Mouse (Mus musculus) stomach, embryonic 16.5 days (tissue): Measurements from ENCODE around the gene Mettl7a3. TPM values are rescaled to one million over a fixed set of nuclear protein-coding genes. Genes with fewer than 3 reads are reported as not detected.
"Not testable (repeated sequence)": the region's sequence is repeated elsewhere in the genome, so short reads cannot be mapped to it uniquely, and the experiment has no call there.

Experiments
- ATAC-seq: fragments of 200-750 bp; cut with Nextera tagmentation; 2 replicates; pipeline ENCODE4 v1.8.0; 2017; ENCODE audit warnings: moderate number of reproducible peaks, moderate TSS enrichment; ENCODE audit not compliant: insufficient read depth, low FRiP score
- H3K27ac ChIP-seq: fragments of 300-500 bp; sonication (generic); 2 replicates; pipeline ENCODE4 v1.5.1; 2014; ENCODE audit warnings: low read length
- H3K27me3 ChIP-seq: fragments of 300-500 bp; sonication (generic); 2 replicates; pipeline ENCODE4 v1.6.1; 2014; ENCODE audit warnings: low read length, control low read depth, mixed read lengths; ENCODE audit not compliant: control insufficient read depth, insufficient read depth
- H3K36me3 ChIP-seq: fragments of 300-500 bp; sonication (generic); 2 replicates; pipeline ENCODE4 v1.6.1; 2014; ENCODE audit warnings: low read length; ENCODE audit not compliant: control insufficient read depth, insufficient read depth
- H3K4me1 ChIP-seq: fragments of 300-500 bp; sonication (generic); 2 replicates; pipeline ENCODE4 v1.6.1; 2014; ENCODE audit warnings: low read length, control low read depth, mixed read lengths; ENCODE audit not compliant: control insufficient read depth, insufficient read depth
- H3K4me2 ChIP-seq: fragments of 300-500 bp; sonication (generic); 2 replicates; pipeline ENCODE4 v1.6.1; 2014; ENCODE audit warnings: low read depth, low read length, mixed read lengths
- H3K4me3 ChIP-seq: fragments of 300-500 bp; sonication (generic); replicated peaks from 2 replicates; pipeline ENCODE4 v1.5.1; 2014; ENCODE audit warnings: mild to moderate bottlenecking, low read length
- H3K9ac ChIP-seq: fragments of 300-500 bp; sonication (generic); 2 replicates; pipeline ENCODE4 v1.6.1; 2014; ENCODE audit warnings: low read length
- H3K9me3 ChIP-seq: fragments of 300-500 bp; sonication (generic); replicated peaks from 2 replicates; pipeline ENCODE4 v1.6.1; 2016; ENCODE audit warnings: low read length, control low read depth; ENCODE audit not compliant: control insufficient read depth
- WGBS: fragments of 180-500 bp; shearing (Covaris S2); extraction: QIAGEN DNeasy Blood & Tissue Kit; methylation state at CpG from one replicate; pipeline ENCODE4 v1.1.7; 2014; 5-methylcytosine and 5-hydroxymethylcytosine counted together
- polyA plus RNA-seq: library from polyadenylated mRNA; unstranded; fragments of >200 nt; fragmentation: Nextera tagmentation; extraction: Ambion mirVana; gene quantifications from 2 replicates; pipeline ENCODE4 v1.2.1, GENCODE M21; 2015

Gene Mettl7a3
- polyA plus RNA-seq, 1 experiment from 2014 or later: not detected

DNA sequence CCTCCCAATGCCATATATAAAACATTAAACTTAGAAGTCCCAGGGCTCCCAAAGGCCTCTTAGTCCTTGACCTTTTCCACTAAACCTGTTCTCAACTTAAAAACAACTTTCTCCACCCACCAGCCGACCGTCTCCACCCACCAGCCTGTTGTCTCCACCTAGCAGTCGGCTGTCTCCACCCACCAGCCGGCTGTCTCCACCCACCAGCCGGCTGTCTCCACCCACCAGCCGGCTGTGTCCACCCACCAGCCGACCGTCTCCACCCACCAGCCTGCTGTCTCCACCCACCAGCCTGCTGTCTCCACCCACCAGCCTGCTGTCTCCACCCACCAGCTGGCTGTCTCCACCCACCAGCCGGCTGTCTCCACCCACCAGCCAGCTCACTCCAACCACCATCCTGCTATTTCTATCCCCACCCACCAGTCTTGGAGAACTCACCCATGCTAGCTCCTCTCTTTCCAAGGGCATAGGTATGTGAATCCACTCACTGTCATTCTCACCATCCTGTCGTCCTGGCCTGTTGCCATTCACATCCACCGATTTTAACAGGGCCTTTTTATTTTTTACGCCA, 10.6 kb upstream of the Mettl7a3 start:
- no peak overlapping the region for H3K4me2 ChIP-seq
- ATAC-seq: no peak
- no peaks in the 10 kb centered on the region for H3K36me3 ChIP-seq
- H3K4me1 ChIP-seq: no peaks in the 10 kb centered on the region
- no peak overlapping the region for H3K9ac ChIP-seq
- WGBS: 67% methylated on average over 12 of the region's 12 CpGs
- no peaks in the 10 kb centered on the region for H3K27me3 ChIP-seq
- H3K9me3 ChIP-seq: no peaks in the 10 kb centered on the region
- H3K27ac ChIP-seq: no peak overlapping the region; the same call in 1 of the 2 replicates
- H3K4me3 ChIP-seq: no peak overlapping the region

DNA sequence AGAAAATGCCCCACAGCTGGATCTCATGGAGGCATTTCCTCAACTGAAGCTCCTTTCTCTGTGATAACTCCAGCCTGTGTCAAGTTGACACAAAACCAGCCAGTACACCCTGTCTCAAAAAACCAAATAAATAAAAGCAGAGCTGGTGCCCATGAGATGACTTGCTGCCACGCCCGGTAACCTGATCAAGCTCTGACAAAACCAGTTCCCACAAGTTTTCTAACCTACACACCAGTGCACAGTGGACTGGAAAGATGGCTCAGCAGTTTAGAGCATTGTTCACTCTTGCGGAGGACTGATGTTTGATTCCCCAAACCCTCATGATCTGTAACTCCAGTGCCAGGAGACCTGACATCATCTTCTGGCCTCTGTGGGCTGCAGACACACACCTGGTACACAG, 9.5 kb upstream of the Mettl7a3 start:
- H3K9me3 ChIP-seq: no peaks in the 10 kb centered on the region
- no peaks in the 10 kb centered on the region for H3K4me1 ChIP-seq
- no peaks in the 10 kb centered on the region for H3K36me3 ChIP-seq
- H3K4me3 ChIP-seq: no peak overlapping the region
- ATAC-seq: no peak
- WGBS: 80% methylated on average over 3 of the region's 3 CpGs
- H3K27me3 ChIP-seq: no peaks in the 10 kb centered on the region
- no peak overlapping the region for H3K27ac ChIP-seq
- no peak overlapping the region for H3K4me2 ChIP-seq
- no peak overlapping the region for H3K9ac ChIP-seq

DNA sequence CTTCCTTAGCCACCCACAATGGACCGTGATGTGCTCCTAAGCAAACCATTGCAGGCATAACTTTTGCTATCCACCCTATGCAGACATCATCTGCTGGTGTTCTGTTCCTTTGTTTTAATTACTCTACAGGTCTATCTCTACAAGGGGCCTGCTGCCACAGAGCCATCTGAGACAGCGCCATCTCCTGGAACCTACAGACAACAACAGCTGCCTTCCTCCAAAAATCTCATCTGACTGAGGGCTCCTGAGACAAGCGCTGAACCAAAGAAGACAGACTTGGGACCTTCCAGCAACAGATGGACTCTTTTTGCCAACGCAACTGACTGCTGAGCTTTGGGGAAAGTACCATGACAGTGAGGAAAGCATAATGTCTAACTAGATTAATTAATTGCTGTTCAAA, 6.6 kb upstream of the Mettl7a3 start:
- ATAC-seq, H3K36me3 ChIP-seq, H3K9ac ChIP-seq, H3K27me3 ChIP-seq, H3K9me3 ChIP-seq, H3K4me2 ChIP-seq, H3K4me3 ChIP-seq, H3K4me1 ChIP-seq, H3K27ac ChIP-seq: not testable (repeated sequence)
- 66% methylated on average over 3 of the region's 4 CpGs for WGBS

DNA sequence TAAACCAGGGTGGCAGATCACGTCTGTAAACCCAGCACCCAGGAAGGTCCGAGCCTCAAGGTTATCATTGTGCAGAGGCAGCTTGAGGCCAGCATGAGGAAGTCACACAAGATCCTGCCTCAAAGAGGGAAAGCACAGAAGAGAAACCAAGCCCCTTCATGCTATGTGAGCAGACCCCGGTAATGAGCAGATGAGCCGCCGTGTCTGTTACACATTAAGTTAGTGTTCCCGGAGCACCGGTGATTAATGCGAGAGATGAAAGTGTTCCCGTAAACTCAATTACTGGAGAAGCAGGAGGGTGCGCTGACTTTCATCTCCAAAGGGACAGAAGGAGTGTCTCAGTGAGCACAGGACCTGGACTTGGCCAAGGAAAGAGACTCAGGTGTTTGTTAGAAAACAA, 5.4 kb upstream of the Mettl7a3 start:
- not testable (repeated sequence) for H3K9ac ChIP-seq, H3K9me3 ChIP-seq, ATAC-seq, H3K4me1 ChIP-seq, H3K27ac ChIP-seq, H3K4me2 ChIP-seq, H3K27me3 ChIP-seq, H3K4me3 ChIP-seq, H3K36me3 ChIP-seq
- 70% methylated on average over 9 of the region's 10 CpGs for WGBS

DNA sequence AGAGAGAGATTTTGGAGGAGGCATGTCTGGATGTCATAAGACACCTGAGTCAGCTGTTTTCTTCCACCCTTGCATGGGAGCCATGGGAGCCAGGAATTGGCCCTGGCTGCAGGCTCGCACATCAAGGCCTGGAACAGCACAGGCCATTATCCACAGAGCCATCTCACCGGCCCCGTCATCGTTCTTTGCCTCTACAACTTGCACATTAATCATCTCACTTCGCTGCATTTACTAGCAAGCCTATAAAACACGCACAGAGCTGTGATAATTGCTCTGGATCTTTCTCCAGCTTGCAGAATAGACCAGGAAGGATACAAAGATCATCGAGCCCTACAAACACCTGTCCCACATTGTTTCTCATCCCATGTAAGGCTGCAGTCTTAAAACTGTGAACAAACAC, 4.0 kb upstream of the Mettl7a3 start:
- no peak for ATAC-seq
- WGBS: 69% methylated on average over 7 of the region's 7 CpGs
- no peaks in the 10 kb centered on the region for H3K9me3 ChIP-seq

DNA sequence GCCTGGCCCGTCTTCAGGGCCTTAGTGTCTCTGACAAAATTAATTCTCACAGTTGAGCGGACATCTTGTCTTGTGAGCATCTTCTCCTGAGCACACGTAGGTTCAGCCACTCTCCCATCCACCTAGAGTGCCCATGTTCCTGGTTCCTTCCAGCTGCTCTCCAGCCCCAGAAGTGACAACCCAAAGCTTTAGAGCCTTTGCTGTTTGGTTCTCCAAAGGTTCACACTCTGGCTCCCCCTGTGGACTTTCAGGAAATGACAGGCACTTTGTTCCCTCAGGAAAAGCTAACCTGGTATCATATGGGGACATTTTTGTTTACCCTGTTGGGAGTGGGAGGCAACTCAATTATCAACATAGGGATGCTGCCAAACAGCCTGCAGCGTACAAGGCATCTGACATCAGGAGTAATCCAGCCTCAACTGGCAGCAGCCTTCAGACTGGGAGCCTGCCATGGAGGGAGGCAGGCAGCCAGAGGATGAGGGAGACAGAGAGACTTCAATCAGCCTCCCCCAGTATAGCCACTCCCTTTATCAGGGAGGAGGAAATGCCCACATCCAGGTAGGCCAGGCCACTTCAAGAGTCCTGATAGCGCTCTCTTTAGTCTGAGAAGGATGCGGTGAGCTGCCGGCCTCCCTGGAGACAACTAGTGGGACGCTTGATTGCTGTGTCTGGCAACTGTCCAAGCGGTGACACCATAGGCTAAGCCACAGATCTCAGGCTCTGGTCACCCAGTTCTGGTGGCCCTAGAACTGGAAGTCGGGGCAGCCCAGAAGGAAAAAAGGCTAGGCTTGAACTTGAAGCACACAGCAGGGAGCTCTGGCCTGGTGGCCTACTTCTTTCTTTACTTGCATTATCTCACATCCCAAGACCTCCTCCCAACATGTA, 2.4 kb upstream of the Mettl7a3 start:
- H3K4me3 ChIP-seq, H3K27me3 ChIP-seq, H3K9ac ChIP-seq, H3K9me3 ChIP-seq, H3K4me2 ChIP-seq, H3K27ac ChIP-seq, H3K36me3 ChIP-seq, H3K4me1 ChIP-seq: not testable (repeated sequence)
- peak; percentile 13; the same call in 1 of the 2 replicates for ATAC-seq
- 26% methylated on average over 2 of the region's 10 CpGs for WGBS

More for the DNA sequence above, 4.0 kb upstream of the Mettl7a3 start:
- Histone ChIP-seq H3K4me2 (no peak overlapping the region), H3K9ac (no peak overlapping the region), H3K27me3 (no peaks in the 10 kb centered on the region), H3K4me1 (no peaks in the 10 kb centered on the region), H3K36me3 (no peaks in the 10 kb centered on the region), H3K4me3 (no peak overlapping the region), H3K27ac (no peak overlapping the region)

DNA sequence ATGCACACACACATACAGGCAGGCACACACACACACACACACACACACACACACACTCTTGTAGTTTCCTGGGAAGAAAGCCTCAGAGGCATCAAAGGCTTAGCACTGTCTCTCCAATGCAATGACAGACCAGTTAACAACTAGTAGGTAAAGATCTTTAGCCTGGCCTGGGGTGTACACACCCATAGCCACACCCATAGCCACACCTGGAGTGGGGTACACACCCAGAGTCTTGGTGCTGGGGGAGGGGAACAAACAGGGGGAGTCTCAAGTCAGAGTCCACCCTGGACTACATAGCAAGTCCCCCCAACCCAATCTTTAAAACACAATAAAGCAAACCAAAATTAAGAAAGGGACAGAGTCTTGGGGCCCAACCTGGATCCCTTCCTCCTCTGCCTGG, 2.6 kb downstream of the Mettl7a3 start:
- not testable (repeated sequence) for H3K27ac ChIP-seq
- ATAC-seq: 0 out of 2 replicates have a peak, but pooled peaks have one; percentile 52

DNA sequence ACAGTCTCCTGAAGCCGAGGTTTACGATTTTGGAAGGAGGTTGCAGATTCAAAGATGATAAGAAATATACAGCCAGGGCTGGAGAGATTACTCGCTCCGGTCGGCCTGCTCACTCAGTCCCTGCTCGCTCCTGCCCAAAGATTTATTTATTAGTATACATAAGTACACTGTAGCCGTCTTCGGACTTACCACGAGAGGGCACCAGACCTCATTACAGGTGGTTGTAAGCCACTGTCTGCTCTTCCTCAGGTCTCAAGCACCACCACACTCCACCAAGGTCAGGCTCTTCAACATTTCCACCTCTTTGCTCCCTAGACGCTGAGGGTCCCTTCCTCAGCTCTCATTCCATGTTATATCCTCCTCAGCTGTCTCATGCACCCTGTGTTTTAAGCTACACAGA, 3.1 kb downstream of the Mettl7a3 start:
- ATAC-seq, H3K9me3 ChIP-seq, H3K27ac ChIP-seq, H3K9ac ChIP-seq, H3K36me3 ChIP-seq, H3K27me3 ChIP-seq, H3K4me3 ChIP-seq, H3K4me2 ChIP-seq, H3K4me1 ChIP-seq: not testable (repeated sequence)
- 16% methylated on average over 6 of the region's 10 CpGs for WGBS

More for the DNA sequence above, 2.6 kb downstream of the Mettl7a3 start:
- H3K36me3 ChIP-seq, H3K9me3 ChIP-seq, H3K4me1 ChIP-seq, H3K4me3 ChIP-seq, H3K9ac ChIP-seq, H3K27me3 ChIP-seq, H3K4me2 ChIP-seq: not testable (repeated sequence)

DNA sequence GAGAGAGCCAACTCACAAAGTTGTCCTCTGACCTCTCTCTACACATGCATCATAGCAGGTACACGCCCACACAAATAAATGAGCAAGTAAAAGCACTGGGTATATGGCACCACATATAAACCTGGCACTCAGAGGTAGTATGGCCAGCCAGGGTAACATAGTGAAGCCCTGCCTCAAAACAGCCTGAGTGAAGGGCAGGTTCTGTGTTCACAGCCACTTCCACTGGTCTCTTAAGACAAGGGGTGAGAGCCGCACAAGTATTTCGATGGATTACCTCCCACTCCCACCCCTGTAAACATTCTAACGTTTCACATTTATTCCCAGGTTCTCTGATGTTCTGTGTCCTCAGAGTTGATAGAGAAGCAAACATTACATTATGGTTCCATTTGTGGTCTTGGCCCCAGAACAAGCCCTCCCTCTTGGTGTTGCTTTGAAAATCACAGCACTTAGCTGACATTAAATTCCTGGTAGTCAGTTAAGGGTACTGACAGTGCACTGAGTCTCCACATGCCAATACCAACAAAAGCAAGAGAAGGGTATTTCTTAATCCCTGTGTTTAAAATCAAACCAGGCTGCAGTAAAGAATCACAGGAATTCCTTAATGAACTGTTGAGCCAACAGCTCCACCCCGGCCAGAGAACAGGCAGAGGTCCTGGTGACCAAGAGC, 6.7 kb downstream of the Mettl7a3 start:
- not testable (repeated sequence) for H3K9ac ChIP-seq, H3K4me1 ChIP-seq, H3K4me2 ChIP-seq, H3K4me3 ChIP-seq, H3K27me3 ChIP-seq, H3K27ac ChIP-seq, H3K9me3 ChIP-seq, ATAC-seq, H3K36me3 ChIP-seq
- WGBS: 31% methylated on average over 4 of the region's 5 CpGs
